Mouse (Mus musculus): ENCODE results near the gene Scel.

DNA sequence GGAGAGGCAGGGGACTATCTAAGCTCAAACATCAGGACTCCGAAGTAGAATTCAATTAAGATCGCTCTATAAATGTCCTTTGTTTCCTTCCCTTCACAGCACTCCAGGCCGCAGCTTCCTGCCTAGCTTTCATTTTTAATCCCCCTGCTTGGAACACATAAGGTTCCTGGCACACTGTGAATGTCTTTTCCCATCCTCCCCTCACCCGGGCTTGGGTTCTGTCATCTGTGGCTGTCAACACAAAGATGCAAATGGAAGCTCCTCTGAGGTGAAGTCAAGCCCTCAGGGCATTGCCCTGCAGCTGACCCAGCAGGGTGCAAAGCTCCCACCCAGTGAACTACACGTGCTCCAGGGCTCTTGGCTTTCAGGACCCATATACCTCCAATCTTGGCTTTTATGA, 43.5 kb downstream of the Scel start:
- TF ChIP-seq POLR2A (IDR thresholded peaks at IDR 0.05; ENCODE audit: insufficient read depth, low read depth, low read length) (no peak), CTCF (IDR thresholded peaks at IDR 0.05; ENCODE audit: insufficient read depth, low read depth, low read length) (no peak)

Data from olfactory bulb, adult 2 months (tissue).